Mouse (Mus musculus): ENCODE results near the gene Bcl2l12. TPM values are rescaled to one million over a fixed set of nuclear protein-coding genes. Genes with fewer than 3 reads are reported as not detected.

The Bcl2l12 gene
- polyA plus RNA-seq, 1 experiment from 2014 or later = 83.2 TPM

DNA sequence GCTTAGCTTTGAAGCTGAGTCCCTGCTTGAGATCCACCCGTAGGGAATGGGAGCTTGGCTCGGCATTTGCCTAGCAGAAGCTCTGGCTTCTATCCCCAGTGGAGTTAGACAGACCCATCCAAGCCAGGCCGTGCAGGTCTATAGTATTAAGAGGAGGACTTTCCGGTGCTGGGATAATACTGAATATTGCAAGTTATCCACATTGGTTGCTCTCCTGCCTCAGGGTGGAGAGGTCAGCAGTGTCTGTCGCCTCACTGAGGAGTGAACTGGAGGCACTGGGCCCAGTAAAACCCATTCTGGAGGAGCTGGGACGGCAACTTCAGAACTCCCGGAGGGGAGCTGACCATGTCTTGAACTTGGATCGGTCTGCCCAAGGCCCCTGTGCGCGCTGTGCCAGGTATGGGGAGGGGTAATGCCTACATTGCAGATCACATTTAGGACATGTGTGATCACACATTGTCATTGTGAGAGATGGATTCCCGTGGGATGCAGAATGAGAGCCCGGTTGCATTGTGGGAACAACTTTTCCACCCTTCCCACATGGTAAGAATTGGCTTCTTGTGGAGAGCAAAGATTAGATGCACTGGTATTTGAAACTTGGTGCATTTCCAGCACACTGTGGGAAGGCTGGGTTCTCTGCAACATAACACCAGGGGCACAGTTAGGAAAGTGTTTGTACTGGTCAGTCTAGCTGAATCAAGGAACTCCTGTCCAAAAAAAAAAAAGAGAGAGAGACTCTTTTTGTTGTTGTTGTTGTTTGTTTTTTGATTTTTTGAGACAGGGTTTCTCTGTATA, 44.2 kb downstream of the Bcl2l12 start:
- H3K9me3 ChIP-seq = no peaks in the 10 kb centered on the region
- peaks cover 20% of the 10 kb centered on the region for H3K4me1 ChIP-seq
- H3K9ac ChIP-seq = peak overlapping the region; percentile 6; the same call in 1 of the 2 replicates
- peaks cover 7% of the 10 kb centered on the region; the same call in 1 of the 2 replicates for H3K36me3 ChIP-seq
- H3K27ac ChIP-seq = 0 out of 2 replicates have a peak overlapping the region, but pooled peaks have one; percentile 33
- ATAC-seq (ENCODE audit: insufficient number of reproducible peaks, insufficient read depth, low FRiP score, low TSS enrichment, low read depth) = no peak
- peaks cover 28% of the 10 kb centered on the region for H3K27me3 ChIP-seq
- no peak overlapping the region for H3K4me3 ChIP-seq
- 79% methylated on average over 12 of the region's 12 CpGs for WGBS
- H3K4me2 ChIP-seq = no peak overlapping the region

DNA sequence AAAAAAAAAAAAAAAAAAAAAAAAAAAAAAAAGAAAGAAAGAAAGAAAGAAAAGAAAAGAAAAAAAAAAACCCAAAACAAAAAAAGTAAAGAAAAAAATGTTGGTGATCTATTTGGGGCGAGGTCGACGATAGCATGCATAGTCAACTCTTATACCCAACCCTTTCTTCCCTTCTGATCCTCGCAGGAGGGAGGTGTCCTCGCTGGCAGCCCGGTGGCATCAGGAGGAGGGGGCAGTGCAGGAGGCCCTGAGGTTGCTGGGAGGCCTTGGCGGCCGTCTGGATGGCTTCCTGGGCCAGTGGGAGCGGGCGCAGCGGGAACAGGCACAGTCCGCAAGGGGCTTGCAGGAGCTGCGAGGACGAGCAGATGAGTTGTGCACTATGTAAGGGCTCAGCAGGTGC, 45.0 kb downstream of the Bcl2l12 start:
- H3K27ac ChIP-seq = 0 out of 2 replicates have a peak overlapping the region, but pooled peaks have one; percentile 33
- 56% methylated on average over 14 of the region's 14 CpGs for WGBS
- H3K36me3 ChIP-seq = no peaks in the 10 kb centered on the region
- no peak overlapping the region for H3K4me3 ChIP-seq
- ATAC-seq (ENCODE audit: insufficient number of reproducible peaks, insufficient read depth, low FRiP score, low TSS enrichment, low read depth) = no peak
- peak overlapping the region; percentile 6; the same call in 1 of the 2 replicates for H3K9ac ChIP-seq
- H3K27me3 ChIP-seq = peaks cover 32% of the 10 kb centered on the region
- H3K4me1 ChIP-seq = peaks cover 20% of the 10 kb centered on the region
- no peak overlapping the region for H3K4me2 ChIP-seq
- no peaks in the 10 kb centered on the region for H3K9me3 ChIP-seq

DNA sequence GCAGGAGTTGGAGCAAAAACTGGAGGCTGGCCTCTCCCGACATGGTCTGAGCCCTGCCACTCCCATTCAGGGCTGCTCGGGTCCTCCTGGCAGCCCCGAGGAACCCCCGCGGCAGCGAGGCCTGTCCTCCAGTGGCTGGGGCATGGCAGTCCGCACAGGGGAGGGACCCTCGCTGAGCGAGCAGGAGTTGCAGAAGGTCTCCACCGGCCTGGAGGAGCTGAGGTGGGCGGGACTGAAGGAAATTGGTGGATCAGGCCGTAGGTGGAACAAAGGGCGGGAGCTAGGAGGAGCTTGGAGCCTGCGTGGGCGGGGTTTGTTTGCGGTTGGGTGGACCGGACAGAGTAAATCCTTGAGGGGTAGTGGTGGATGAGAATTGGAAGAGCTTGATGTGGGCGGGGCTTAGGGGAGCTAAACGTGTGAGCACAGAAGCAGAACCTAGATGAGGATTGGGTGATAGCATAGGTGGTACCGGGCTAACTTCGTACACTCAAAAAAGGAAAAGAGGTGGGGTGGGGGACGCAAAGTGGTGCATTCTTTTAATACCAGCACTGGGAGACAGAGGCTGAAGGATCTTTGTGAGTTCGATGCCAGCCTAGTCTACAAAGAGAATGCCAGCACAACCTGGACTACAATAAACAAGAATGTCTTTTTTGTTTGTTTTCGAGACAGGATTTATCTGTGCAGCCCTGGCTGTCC, 45.8 kb downstream of the Bcl2l12 start:
- Histone ChIP-seq H3K4me1 (peaks cover 20% of the 10 kb centered on the region), H3K4me3 (peak overlapping the region; percentile 60), H3K4me2 (peak overlapping the region; percentile 94), H3K27ac (peak overlapping the region; percentile 86), H3K36me3 (no peaks in the 10 kb centered on the region), H3K9ac (peak overlapping the region; percentile 82), H3K9me3 (no peaks in the 10 kb centered on the region), H3K27me3 (peaks cover 40% of the 10 kb centered on the region)
- 7% methylated on average over 24 of the region's 24 CpGs for WGBS
- ATAC-seq (ENCODE audit: insufficient number of reproducible peaks, insufficient read depth, low FRiP score, low TSS enrichment, low read depth) = peak; percentile 86

DNA sequence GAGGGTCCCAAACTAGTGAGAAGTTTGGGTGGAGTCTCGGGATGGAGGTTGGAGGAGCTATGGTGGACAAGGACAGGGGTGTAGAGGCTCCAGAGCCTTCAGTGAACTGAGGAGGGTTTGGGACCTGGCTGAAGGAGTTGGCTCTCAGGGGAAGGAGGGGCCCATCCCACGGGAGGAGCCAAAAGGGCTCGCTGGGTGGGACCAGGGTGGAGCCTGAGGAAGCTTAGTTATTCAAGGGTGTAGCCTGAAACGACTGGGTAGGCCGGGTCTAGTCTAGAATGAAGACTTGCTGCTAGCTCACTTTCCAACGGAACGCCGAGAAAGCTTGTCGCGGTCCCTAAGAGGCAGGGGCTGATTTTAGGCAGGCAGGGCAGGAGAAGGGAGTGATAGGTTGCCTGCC, 46.6 kb downstream of the Bcl2l12 start:
- Histone ChIP-seq H3K4me2 (peak overlapping the region; percentile 94), H3K4me1 (peaks cover 19% of the 10 kb centered on the region), H3K27me3 (peaks cover 40% of the 10 kb centered on the region), H3K36me3 (no peaks in the 10 kb centered on the region), H3K9ac (peak overlapping the region; percentile 82), H3K4me3 (peak overlapping the region; percentile 60), H3K9me3 (no peaks in the 10 kb centered on the region), H3K27ac (peak overlapping the region; percentile 86)
- 0% methylated on average over 10 of the region's 10 CpGs for WGBS
- ATAC-seq (ENCODE audit: insufficient number of reproducible peaks, insufficient read depth, low FRiP score, low TSS enrichment, low read depth) = peak; percentile 72

DNA sequence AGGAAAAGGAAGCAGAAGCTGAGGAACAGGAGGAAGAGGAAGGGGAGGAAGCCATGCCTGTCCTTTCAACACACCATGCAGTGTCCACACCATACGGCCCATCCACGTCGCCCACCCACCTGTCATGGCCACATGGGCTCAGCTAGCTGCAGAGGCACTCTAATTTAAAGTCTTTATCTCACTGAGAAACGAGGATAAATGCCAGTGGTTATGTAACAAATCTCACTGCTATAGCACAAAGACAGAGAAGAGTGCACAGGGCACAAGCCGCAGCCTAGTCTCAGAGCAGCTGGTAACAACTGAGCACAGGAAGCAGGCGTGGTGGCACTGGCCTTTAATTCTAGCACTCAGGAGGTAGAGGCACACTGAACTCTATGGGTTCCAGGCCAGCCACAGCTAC, 48.6 kb downstream of the Bcl2l12 start:
- no peak for ATAC-seq (ENCODE audit: insufficient number of reproducible peaks, insufficient read depth, low FRiP score, low TSS enrichment, low read depth)
- Histone ChIP-seq H3K27me3 (peaks cover 40% of the 10 kb centered on the region), H3K36me3 (no peaks in the 10 kb centered on the region), H3K9me3 (no peaks in the 10 kb centered on the region), H3K4me1 (peaks cover 16% of the 10 kb centered on the region), H3K4me2 (no peak overlapping the region), H3K4me3 (no peak overlapping the region), H3K9ac (no peak overlapping the region), H3K27ac (no peak overlapping the region)
- WGBS = 68% methylated on average over 6 of the region's 6 CpGs

DNA sequence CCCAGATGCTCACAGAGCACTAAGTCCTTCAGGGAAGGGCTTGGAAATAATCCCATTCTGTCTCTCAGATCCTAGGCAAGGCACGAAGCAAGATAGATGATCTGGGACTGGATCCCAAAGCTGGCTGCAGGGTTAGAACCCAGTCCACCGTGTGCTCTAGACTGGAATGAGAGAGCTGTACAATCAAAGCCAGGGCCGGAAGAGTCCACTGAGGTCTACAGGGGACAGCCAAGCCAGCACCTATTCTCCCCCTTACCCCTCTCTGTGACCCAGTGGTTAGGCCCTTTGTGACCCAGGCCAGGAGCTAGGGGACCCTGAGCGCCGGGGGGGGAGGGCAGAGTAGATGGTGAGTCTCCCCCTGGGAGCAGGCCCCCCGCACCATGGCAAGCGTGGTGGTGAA, 55.6 kb downstream of the Bcl2l12 start, which contains the start of gene Tsks:
Gene Tsks, plus strand, starts transcription at position 301 of the 400 bp plus-strand sequence.
- ATAC-seq (ENCODE audit: insufficient number of reproducible peaks, insufficient read depth, low FRiP score, low TSS enrichment, low read depth) = no peak
- WGBS = 77% methylated on average over 7 of the region's 7 CpGs

More for the DNA sequence above, 55.6 kb downstream of the Bcl2l12 start, which contains the start of gene Tsks:
- H3K9ac ChIP-seq = no peak within 1 kb of the TSS
- no peaks in the 10 kb centered on the region for H3K36me3 ChIP-seq
- H3K27me3 ChIP-seq = peaks cover 2% of the 10 kb centered on the region; the same call in 1 of the 2 replicates
- no peak within 1 kb of the TSS for H3K4me3 ChIP-seq
- H3K27ac ChIP-seq = no peak within 1 kb of the TSS
- no peaks in the 10 kb centered on the region for H3K9me3 ChIP-seq
- no peak within 1 kb of the TSS for H3K4me2 ChIP-seq
- no peaks in the 10 kb centered on the region for H3K4me1 ChIP-seq

Small RNA genes within 50 kb of the gene (microRNA-seq; reads per million reads assigned to microRNA genes)
- 0.74 reads per million for gene Mir7054

Other genes starting within 250 kb of the Bcl2l12 start
- gene Zfp473, start 247.7 kb downstream of the Bcl2l12 start, polyA plus RNA-seq (2015; fragmentation: Nextera tagmentation; extraction: Ambion mirVana) = 2.0 and 2.3 TPM in 2 replicates
- 93.5 and 100 TPM in 2 replicates for gene Nup62, start 182.6 kb downstream of the Bcl2l12 start, polyA plus RNA-seq (2015; fragmentation: Nextera tagmentation; extraction: Ambion mirVana)
- 1.7 and 2.2 TPM in 2 replicates for gene Il4i1, start 182.3 kb downstream of the Bcl2l12 start, polyA plus RNA-seq (2015; fragmentation: Nextera tagmentation; extraction: Ambion mirVana)
- 6.4 and 6.5 TPM in 2 replicates for gene Atf5, start 182.1 kb downstream of the Bcl2l12 start, polyA plus RNA-seq (2015; fragmentation: Nextera tagmentation; extraction: Ambion mirVana)
- 104 and 110 TPM in 2 replicates for gene Akt1s1, start 149.7 kb downstream of the Bcl2l12 start, polyA plus RNA-seq (2015; fragmentation: Nextera tagmentation; extraction: Ambion mirVana)
- gene Tbc1d17, start 149.6 kb downstream of the Bcl2l12 start, polyA plus RNA-seq (2015; fragmentation: Nextera tagmentation; extraction: Ambion mirVana) = 83.1 and 91.0 TPM in 2 replicates
- 30.0 and 30.7 TPM in 2 replicates for gene Pnkp, start 141.6 kb downstream of the Bcl2l12 start, polyA plus RNA-seq (2015; fragmentation: Nextera tagmentation; extraction: Ambion mirVana)
- 469 and 526 TPM in 2 replicates for gene Ptov1, start 128.9 kb downstream of the Bcl2l12 start, polyA plus RNA-seq (2015; fragmentation: Nextera tagmentation; extraction: Ambion mirVana)
- gene Med25, start 106.0 kb downstream of the Bcl2l12 start, polyA plus RNA-seq (2015; fragmentation: Nextera tagmentation; extraction: Ambion mirVana) = 107 and 111 TPM in 2 replicates
- 26.1 and 29.7 TPM in 2 replicates for gene Fuz, start 102.6 kb downstream of the Bcl2l12 start, polyA plus RNA-seq (2015; fragmentation: Nextera tagmentation; extraction: Ambion mirVana)
- 72.3 and 77.5 TPM in 2 replicates for gene Ap2a1, start 69.2 kb downstream of the Bcl2l12 start, polyA plus RNA-seq (2015; fragmentation: Nextera tagmentation; extraction: Ambion mirVana)
- 0.25 and 0.26 TPM in 2 replicates for gene Tsks, start 55.5 kb downstream of the Bcl2l12 start, polyA plus RNA-seq (2015; fragmentation: Nextera tagmentation; extraction: Ambion mirVana)
- gene Cpt1c, start 23.9 kb downstream of the Bcl2l12 start, polyA plus RNA-seq (2015; fragmentation: Nextera tagmentation; extraction: Ambion mirVana) = 32.0 and 39.1 TPM in 2 replicates
- 534 and 684 TPM in 2 replicates for gene Prmt1, start 12.1 kb downstream of the Bcl2l12 start, polyA plus RNA-seq (2015; fragmentation: Nextera tagmentation; extraction: Ambion mirVana)
- 92.0 and 99.7 TPM in 2 replicates for gene Irf3, start 1.1 kb downstream of the Bcl2l12 start, polyA plus RNA-seq (2015; fragmentation: Nextera tagmentation; extraction: Ambion mirVana)
- gene Scaf1, start 17.7 kb upstream of the Bcl2l12 start, polyA plus RNA-seq (2015; fragmentation: Nextera tagmentation; extraction: Ambion mirVana) = 38.6 and 40.2 TPM in 2 replicates
- gene Rras, start 19.2 kb upstream of the Bcl2l12 start, polyA plus RNA-seq (2015; fragmentation: Nextera tagmentation; extraction: Ambion mirVana) = 19.7 and 23.3 TPM in 2 replicates
- 15.2 and 15.7 TPM in 2 replicates for gene Prr12, start 54.2 kb upstream of the Bcl2l12 start, polyA plus RNA-seq (2015; fragmentation: Nextera tagmentation; extraction: Ambion mirVana)
- 64.7 and 66.6 TPM in 2 replicates for gene Nosip, start 63.7 kb upstream of the Bcl2l12 start, polyA plus RNA-seq (2015; fragmentation: Nextera tagmentation; extraction: Ambion mirVana)
- 23.0 and 26.0 TPM in 2 replicates for gene Prrg2, start 64.0 kb upstream of the Bcl2l12 start, polyA plus RNA-seq (2015; fragmentation: Nextera tagmentation; extraction: Ambion mirVana)
- gene Rcn3, start 93.5 kb upstream of the Bcl2l12 start, polyA plus RNA-seq (2015; fragmentation: Nextera tagmentation; extraction: Ambion mirVana) = 375 and 376 TPM in 2 replicates
- 61.6 and 65.1 TPM in 2 replicates for gene Fcgrt, start 105.1 kb upstream of the Bcl2l12 start, polyA plus RNA-seq (2015; fragmentation: Nextera tagmentation; extraction: Ambion mirVana)
- 1,651 and 1,760 TPM in 2 replicates for gene Rps11, start 125.7 kb upstream of the Bcl2l12 start, polyA plus RNA-seq (2015; fragmentation: Nextera tagmentation; extraction: Ambion mirVana)
- 1,453 and 1,588 TPM in 2 replicates for gene Rpl13a, start 130.0 kb upstream of the Bcl2l12 start, polyA plus RNA-seq (2015; fragmentation: Nextera tagmentation; extraction: Ambion mirVana)
- 0.20 TPM in 1 of 2 replicates, not detected in the other for gene Gm45713, start 137.5 kb upstream of the Bcl2l12 start, polyA plus RNA-seq (2015; fragmentation: Nextera tagmentation; extraction: Ambion mirVana)
- 1.3 and 1.7 TPM in 2 replicates for gene Flt3l, start 137.7 kb upstream of the Bcl2l12 start, polyA plus RNA-seq (2015; fragmentation: Nextera tagmentation; extraction: Ambion mirVana)
- 78.5 and 97.7 TPM in 2 replicates for gene Pih1d1, start 155.6 kb upstream of the Bcl2l12 start, polyA plus RNA-seq (2015; fragmentation: Nextera tagmentation; extraction: Ambion mirVana)
- gene Aldh16a1, start 155.9 kb upstream of the Bcl2l12 start, polyA plus RNA-seq (2015; fragmentation: Nextera tagmentation; extraction: Ambion mirVana) = 43.6 and 52.0 TPM in 2 replicates
- 0.18 and 0.22 TPM in 2 replicates for gene Slc17a7, start 165.2 kb upstream of the Bcl2l12 start, polyA plus RNA-seq (2015; fragmentation: Nextera tagmentation; extraction: Ambion mirVana)
- 1.8 and 2.6 TPM in 2 replicates for gene Gfy, start 180.9 kb upstream of the Bcl2l12 start, polyA plus RNA-seq (2015; fragmentation: Nextera tagmentation; extraction: Ambion mirVana)
- not detected in 2 replicates for gene Pth2, start 182.3 kb upstream of the Bcl2l12 start, polyA plus RNA-seq (2015; fragmentation: Nextera tagmentation; extraction: Ambion mirVana)
- 0.53 and 1.2 TPM in 2 replicates for gene Ccdc155, start 206.2 kb upstream of the Bcl2l12 start, polyA plus RNA-seq (2015; fragmentation: Nextera tagmentation; extraction: Ambion mirVana)
- gene Dkkl1, start 213.4 kb upstream of the Bcl2l12 start, polyA plus RNA-seq (2015; fragmentation: Nextera tagmentation; extraction: Ambion mirVana) = 2.3 and 3.0 TPM in 2 replicates
- 221 and 233 TPM in 2 replicates for gene Tead2, start 217.0 kb upstream of the Bcl2l12 start, polyA plus RNA-seq (2015; fragmentation: Nextera tagmentation; extraction: Ambion mirVana)
- gene Cd37, start 240.4 kb upstream of the Bcl2l12 start, polyA plus RNA-seq (2015; fragmentation: Nextera tagmentation; extraction: Ambion mirVana) = 1.6 and 2.8 TPM in 2 replicates
- gene Slc6a16, start 242.4 kb upstream of the Bcl2l12 start, polyA plus RNA-seq (2015; fragmentation: Nextera tagmentation; extraction: Ambion mirVana) = 0.17 and 0.29 TPM in 2 replicates

Measured in embryonic facial prominence, embryonic 13.5 days (tissue).